Mouse (Mus musculus) brain, embryonic 14.5 days (tissue): ENCODE results near the gene Ebf1.

ENCODE experiments used
- CTCF ChIP-seq: fragments of 200-500 bp; IDR thresholded peaks from 2 replicates; pipeline ENCODE4 v1.5.1; 2012; ENCODE audit warnings: inconsistent platforms, mild to moderate bottlenecking, moderate library complexity, borderline replicate concordance; ENCODE audit not compliant: insufficient read depth, insufficient read length; ENCODE audit errors: extremely low read depth
- POLR2A ChIP-seq: fragments of 200-500 bp; IDR thresholded peaks from 2 replicates; pipeline ENCODE4 v1.6.1; 2012; ENCODE audit warnings: mild to moderate bottlenecking, inconsistent platforms, borderline replicate concordance; ENCODE audit not compliant: poor library complexity, insufficient read depth, insufficient read length, severe bottlenecking; ENCODE audit errors: extremely low read depth

- TF ChIP-seq CTCF (no peak), POLR2A (no peak)
Observed at GRCm38 (mm10) chr11:44663609-44664141, 46.6 kb downstream of the Ebf1 start.
